22 mouse cellular contexts compared by ENCODE assay signal in the genomic region with DNA sequence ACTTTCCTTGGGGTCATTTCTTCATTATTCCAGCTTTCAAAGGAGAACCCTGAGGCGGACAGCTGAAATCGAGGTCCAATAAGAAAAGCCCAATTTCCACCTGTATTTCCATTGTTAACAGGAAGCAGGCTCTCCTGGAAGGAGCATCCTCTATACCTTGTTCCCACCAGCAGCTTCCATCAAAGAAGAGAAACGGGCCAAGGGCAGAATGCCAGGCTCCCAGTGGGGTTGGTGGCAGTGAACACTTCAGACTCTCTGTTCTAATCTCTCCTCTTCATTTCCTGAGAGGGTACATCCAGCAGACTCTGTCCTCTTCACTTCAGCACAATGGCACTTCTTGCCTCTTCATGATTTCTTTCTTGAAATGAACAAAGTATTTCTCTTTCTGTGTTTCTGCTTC. TPM values are rescaled to one million over a fixed set of nuclear protein-coding genes. Genes with fewer than 3 reads are reported as not detected.
DNase-seq lines count a peak whose midpoint lies in the region; ATAC-seq lines count a peak whose summit lies in the region.
"Had no signal": no experiment of that assay in that cellular context is flagged by ENCODE, and none has a peak within 500 bp of the region (broad histone marks: within the 10 kb centered on the region; RNA-seq: fewer than 3 reads in every experiment).

No protein-coding gene starts in this region.

- no peaks in the 10 kb centered on the region for H3K9me3 ChIP-seq in kidney, embryonic 16.5 days (ENCODE audit: low read length)
- H3K9me3 ChIP-seq: G1E had no signal

- H3K27me3 ChIP-seq in kidney, embryonic 16.5 days (ENCODE audit: insufficient read depth, low read length) = 0 out of 2 replicates have a peak, but pooled peaks cover 3% of the 10 kb centered on the region
- H3K27me3 ChIP-seq: Patski had no signal

- H3K9ac ChIP-seq in kidney, embryonic 16.5 days (replicated peaks; ENCODE audit: low read length) = no peak overlapping the region

- H3K36me3 ChIP-seq in kidney, embryonic 16.5 days (ENCODE audit: insufficient read depth, low read length) = no peaks in the 10 kb centered on the region
- H3K36me3 ChIP-seq: G1E had no signal

- 76% methylated on average over 3 of the region's 3 CpGs for WGBS in kidney, embryonic 16.5 days

- intact Hi-C loops in left cerebral cortex, postnatal 4 days (cut with DNase I) = no loop called here
- intact Hi-C loops in left cerebral cortex, postnatal 25 days (cut with DNase I) = no loop called here

- H3K4me1 ChIP-seq in kidney, embryonic 16.5 days (ENCODE audit: insufficient read depth, low read length) = peaks cover 21% of the 10 kb centered on the region

- H3K27ac ChIP-seq in kidney, embryonic 16.5 days (ENCODE audit: low read length) = no peak overlapping the region

- H3K4me2 ChIP-seq in kidney, embryonic 16.5 days (replicated peaks; ENCODE audit: low read depth, low read length) = no peak overlapping the region

- ATAC-seq in cerebellum, adult (ENCODE audit: insufficient number of reproducible peaks, low FRiP score, low TSS enrichment) = no peak
- no peak for ATAC-seq in kidney, embryonic 16.5 days (ENCODE audit: low FRiP score, low TSS enrichment)
- ATAC-seq: activated CD4-positive, CD25-positive, alpha-beta regulatory T cell, adult 4 months; CD4-positive, CD25-positive, alpha-beta regulatory T cell, adult 4 months; Patski had no signal

- H3K4me3 ChIP-seq in kidney, embryonic 16.5 days (ENCODE audit: low read length) = no peak overlapping the region

- peak; percentile 78 to 83 for DNase-seq in cerebellum, postnatal 10 days
- DNase-seq in cerebellum, postnatal 14 days = peak; percentile 68 to 74
- no peak for DNase-seq in cerebellum, adult 18-20 months
- peak; percentile 59 for DNase-seq in left cerebral cortex, postnatal 4 days
- DNase-seq in left cerebral cortex, postnatal 25 days (ENCODE audit: low spot score in 2 of 2) = no peak
- peak; percentile 9 for DNase-seq in brain, adult 2 months (ENCODE audit: low read depth, low spot score)
- DNase-seq: adrenal gland, adult 2 months; adrenal gland, adult 8-10 months; adrenal gland, postnatal 10 days; adrenal gland, postnatal 25 days; adrenal gland, postnatal 36 days; B cell, adult 2 months; cerebellum, adult 11 months; cerebellum, adult 11-12 months; cerebellum, adult 2 months; cerebellum, adult 8-10 months had no signal

RNA-seq across cellular contexts. Expression of a gene that starts 50.9 kb away (rescaled TPM):
- 10 to 100 TPM; 49.5 to 49.6 TPM for total RNA-seq in left cerebral cortex, postnatal 4 days (2021)
- total RNA-seq in left cerebral cortex, postnatal 25 days (2021) = 10 to 100 TPM; 59.8 to 62.3 TPM
- 8.6 and 8.7 TPM in 2 replicates for polyA plus RNA-seq in kidney, embryonic 16.5 days (2015; fragmentation: Nextera tagmentation; extraction: Ambion mirVana)

Comparison
In these comparisons a context has a peak if more than half of its experiments do, and no peak if none do; other contexts are left out.
1. DNase-seq: peak in cerebellum, postnatal 10 days (2 of 2), cerebellum, postnatal 14 days (2 of 2), left cerebral cortex, postnatal 4 days (single experiment) and brain, adult 2 months (single experiment); none in cerebellum, adult 18-20 months (0 of 2) and left cerebral cortex, postnatal 25 days (0 of 2).